Mouse (Mus musculus): Measurements from ENCODE around the gene Klhdc10. TPM values are rescaled to one million over a fixed set of nuclear protein-coding genes. Genes with fewer than 3 reads are reported as not detected.

Klhdc10 gene
- polyA plus RNA-seq, 1 experiment from 2014 or later: 27.4 TPM

DNA sequence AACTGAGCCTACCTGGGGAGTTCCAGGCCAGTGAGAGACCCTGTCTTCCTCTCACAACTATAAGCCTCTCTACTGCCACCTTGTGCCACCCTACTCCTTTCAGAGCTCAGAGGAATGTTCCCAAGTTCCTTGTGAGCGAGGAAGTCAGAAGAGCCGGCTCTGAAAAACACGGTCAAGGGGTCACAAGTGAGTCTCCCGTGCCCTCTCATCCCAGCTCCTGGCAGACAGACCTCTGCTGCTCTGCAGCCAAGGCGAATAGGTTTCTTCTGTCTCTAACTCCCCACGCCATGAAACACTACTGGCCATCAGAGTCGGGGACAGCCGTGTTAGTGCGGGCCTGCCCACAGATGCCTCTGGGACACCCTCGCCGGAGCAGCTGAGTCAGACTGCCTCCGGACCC lies 67.0 kb downstream of the Klhdc10 start:
- ATAC-seq (ENCODE audit: low FRiP score) (no peak), DNase-seq (ENCODE audit: low spot score) (peak; percentile 51)
- Histone ChIP-seq H3K4me2 (replicated peaks; ENCODE audit: low read depth, low read length) (no peak overlapping the region), H3K36me3 (ENCODE audit: control insufficient read depth, insufficient read depth, low read length) (no peaks in the 10 kb centered on the region), H3K4me3 (ENCODE audit: low read depth, low read length) (no peak overlapping the region), H3K9ac (ENCODE audit: low read depth, low read length) (no peak overlapping the region), H3K27ac (ENCODE audit: low read depth, low read length) (no peak overlapping the region), H3K4me1 (replicated peaks; ENCODE audit: control insufficient read depth, insufficient read depth, low read length) (no peaks in the 10 kb centered on the region), H3K27me3 (ENCODE audit: control insufficient read depth, insufficient read depth, low read length) (no peaks in the 10 kb centered on the region), H3K9me3 (ENCODE audit: control insufficient read depth, low read length) (no peaks in the 10 kb centered on the region)
- 54% methylated on average over 12 of the region's 12 CpGs for WGBS

DNA sequence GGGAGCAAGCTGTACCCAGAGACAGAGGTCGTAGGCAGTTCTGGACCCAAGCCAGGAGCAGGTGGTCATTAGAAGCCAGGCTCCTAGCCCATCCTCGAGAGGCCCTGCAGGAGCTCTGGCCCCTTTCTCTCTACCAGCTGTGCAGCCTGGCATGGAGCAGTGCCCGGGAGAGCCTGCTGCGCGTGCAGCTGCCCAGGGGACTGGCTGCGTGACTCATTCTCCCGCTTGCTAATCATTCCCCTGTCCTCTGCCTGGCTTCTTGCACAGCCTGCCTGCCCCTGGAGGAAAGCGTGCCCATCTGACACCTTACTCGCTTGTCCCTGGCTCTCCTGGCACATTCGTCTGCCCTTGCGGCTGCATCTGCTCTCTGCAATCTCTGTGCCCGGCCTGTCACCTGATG lies 67.7 kb downstream of the Klhdc10 start:
- no peaks in the 10 kb centered on the region for H3K36me3 ChIP-seq (ENCODE audit: control insufficient read depth, insufficient read depth, low read length)
- H3K9me3 ChIP-seq (ENCODE audit: control insufficient read depth, low read length): no peaks in the 10 kb centered on the region
- DNase-seq (ENCODE audit: low spot score) (no peak), ATAC-seq (ENCODE audit: low FRiP score) (no peak)
- no peak overlapping the region for H3K4me3 ChIP-seq (ENCODE audit: low read depth, low read length)
- H3K27me3 ChIP-seq (ENCODE audit: control insufficient read depth, insufficient read depth, low read length): no peaks in the 10 kb centered on the region
- H3K9ac ChIP-seq (ENCODE audit: low read depth, low read length): no peak overlapping the region
- 83% methylated on average over 12 of the region's 12 CpGs for WGBS
- H3K4me2 ChIP-seq (replicated peaks; ENCODE audit: low read depth, low read length): no peak overlapping the region
- H3K4me1 ChIP-seq (replicated peaks; ENCODE audit: control insufficient read depth, insufficient read depth, low read length): no peaks in the 10 kb centered on the region
- H3K27ac ChIP-seq (ENCODE audit: low read depth, low read length): no peak overlapping the region

DNA sequence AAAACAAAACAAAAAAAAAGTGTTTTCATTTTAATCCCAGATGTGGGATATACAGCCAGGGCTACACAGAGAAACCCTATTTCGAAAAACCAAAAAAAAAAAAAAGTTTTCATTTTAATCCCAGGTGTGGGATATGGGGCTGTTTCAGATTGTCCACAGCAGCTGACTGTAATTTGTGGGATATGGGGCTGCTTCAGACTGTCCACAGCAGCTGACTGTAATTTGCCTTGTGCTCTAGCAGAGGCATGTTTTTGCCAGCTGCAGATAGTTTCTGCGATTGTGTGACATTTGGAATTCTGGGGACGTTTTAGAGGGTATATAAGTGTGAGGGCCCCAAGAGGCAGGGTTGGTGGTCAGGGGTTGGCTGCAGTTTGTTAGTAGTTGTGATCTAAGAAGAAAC lies 70.0 kb downstream of the Klhdc10 start:
- DNase-seq (ENCODE audit: low spot score) (no peak), ATAC-seq (ENCODE audit: low FRiP score) (no peak)
- Histone ChIP-seq H3K9me3 (ENCODE audit: control insufficient read depth, low read length) (no peaks in the 10 kb centered on the region), H3K4me3 (ENCODE audit: low read depth, low read length) (no peak overlapping the region), H3K36me3 (ENCODE audit: control insufficient read depth, insufficient read depth, low read length) (no peaks in the 10 kb centered on the region), H3K4me1 (replicated peaks; ENCODE audit: control insufficient read depth, insufficient read depth, low read length) (no peaks in the 10 kb centered on the region), H3K27me3 (ENCODE audit: control insufficient read depth, insufficient read depth, low read length) (no peaks in the 10 kb centered on the region), H3K4me2 (replicated peaks; ENCODE audit: low read depth, low read length) (no peak overlapping the region), H3K27ac (ENCODE audit: low read depth, low read length) (no peak overlapping the region), H3K9ac (ENCODE audit: low read depth, low read length) (no peak overlapping the region)
- 72% methylated on average over 3 of the region's 3 CpGs for WGBS

DNA sequence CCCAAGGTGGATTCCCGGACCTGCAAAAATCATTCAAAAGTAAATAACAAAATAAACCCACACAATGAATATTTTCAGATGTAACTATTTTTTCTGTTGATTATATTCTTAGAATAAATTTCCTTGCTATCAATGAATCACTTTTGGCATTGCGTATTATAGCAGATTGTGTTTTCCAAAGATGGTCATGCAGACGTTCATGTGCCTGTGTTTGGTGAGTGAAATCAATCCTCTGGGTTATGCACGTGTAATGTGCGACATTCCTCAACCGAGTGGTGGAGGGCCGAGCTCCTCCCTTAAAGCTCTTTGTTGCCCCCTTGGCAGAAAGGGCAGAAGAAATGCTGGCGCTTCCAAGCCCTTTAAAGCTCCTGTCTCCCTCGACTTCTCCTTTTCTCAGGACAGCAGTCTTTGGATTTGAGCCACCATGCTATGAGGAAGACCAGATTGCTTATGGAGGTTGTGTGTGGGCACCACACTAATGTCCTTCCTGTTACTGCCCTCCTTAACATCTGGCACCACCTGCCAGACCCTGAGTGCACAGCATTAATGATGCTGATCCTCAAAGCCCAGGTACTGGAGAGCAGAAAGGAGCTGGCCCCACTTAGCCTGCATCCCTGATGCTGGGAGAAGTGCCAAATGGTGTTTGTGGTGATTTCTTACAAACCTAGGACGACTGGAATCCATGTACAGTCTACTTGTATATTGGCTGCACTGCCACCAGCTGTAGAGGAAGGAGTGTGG lies 74.5 kb downstream of the Klhdc10 start:
- Histone ChIP-seq H3K4me1 (replicated peaks; ENCODE audit: control insufficient read depth, insufficient read depth, low read length) (no peaks in the 10 kb centered on the region), H3K27ac (ENCODE audit: low read depth, low read length) (no peak overlapping the region), H3K27me3 (ENCODE audit: control insufficient read depth, insufficient read depth, low read length) (no peaks in the 10 kb centered on the region), H3K4me3 (ENCODE audit: low read depth, low read length) (no peak overlapping the region), H3K9me3 (ENCODE audit: control insufficient read depth, low read length) (no peaks in the 10 kb centered on the region), H3K36me3 (ENCODE audit: control insufficient read depth, insufficient read depth, low read length) (no peaks in the 10 kb centered on the region), H3K4me2 (replicated peaks; ENCODE audit: low read depth, low read length) (no peak overlapping the region), H3K9ac (ENCODE audit: low read depth, low read length) (no peak overlapping the region)
- ATAC-seq (ENCODE audit: low FRiP score): no peak
- DNase-seq (ENCODE audit: low spot score): no peak
- WGBS: 78% methylated on average over 10 of the region's 10 CpGs

DNA sequence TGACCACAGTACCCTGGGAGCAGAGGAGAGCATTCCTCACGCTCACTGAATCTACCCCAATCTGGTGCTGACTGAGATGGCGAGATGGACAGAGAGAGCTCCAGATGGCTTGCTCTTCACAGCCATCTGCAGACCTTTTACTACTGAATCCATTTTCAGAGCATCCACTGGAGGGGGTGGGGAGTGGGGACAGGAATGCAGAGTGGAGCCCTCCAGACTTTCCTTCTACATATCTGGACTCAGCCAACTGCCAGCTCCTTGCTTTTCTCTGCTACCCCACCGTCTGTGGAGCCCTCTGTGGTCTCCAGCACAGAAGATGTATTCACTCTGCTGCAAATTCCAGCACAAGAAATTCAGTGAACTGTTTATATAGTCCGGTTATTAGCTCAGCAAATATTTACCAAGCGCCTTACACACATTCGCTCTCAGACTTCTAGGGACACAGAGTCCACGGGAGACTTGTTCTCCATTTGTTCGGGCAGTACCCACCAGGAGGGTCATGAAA lies 75.6 kb downstream of the Klhdc10 start:
- Histone ChIP-seq H3K4me3 (ENCODE audit: low read depth, low read length) (no peak overlapping the region), H3K4me2 (replicated peaks; ENCODE audit: low read depth, low read length) (no peak overlapping the region), H3K36me3 (ENCODE audit: control insufficient read depth, insufficient read depth, low read length) (no peaks in the 10 kb centered on the region), H3K4me1 (replicated peaks; ENCODE audit: control insufficient read depth, insufficient read depth, low read length) (no peaks in the 10 kb centered on the region), H3K27me3 (ENCODE audit: control insufficient read depth, insufficient read depth, low read length) (no peaks in the 10 kb centered on the region), H3K27ac (ENCODE audit: low read depth, low read length) (no peak overlapping the region), H3K9ac (ENCODE audit: low read depth, low read length) (no peak overlapping the region), H3K9me3 (ENCODE audit: control insufficient read depth, low read length) (no peaks in the 10 kb centered on the region)
- 81% methylated on average over 8 of the region's 8 CpGs for WGBS
- DNase-seq (ENCODE audit: low spot score) (no peak), ATAC-seq (ENCODE audit: low FRiP score) (no peak)

DNA sequence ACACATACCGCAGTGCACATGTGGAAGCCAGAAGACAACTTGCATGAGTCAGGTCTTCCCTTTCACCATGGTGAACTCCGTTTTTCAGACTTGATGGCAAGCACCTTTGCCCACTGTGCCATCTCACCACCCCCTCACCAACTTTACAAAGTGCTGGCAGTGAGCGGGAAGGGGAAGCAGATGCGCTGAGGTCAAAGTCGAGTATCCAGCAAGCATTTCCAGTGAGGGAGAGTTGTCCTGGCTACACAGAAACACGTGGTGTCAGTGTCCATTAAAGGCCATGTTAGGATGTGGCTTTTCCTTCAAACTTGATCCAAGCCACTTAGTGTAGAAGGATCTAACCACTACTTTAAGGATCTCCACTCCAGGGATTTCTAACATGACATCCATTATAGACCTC lies 76.1 kb downstream of the Klhdc10 start:
- no peak overlapping the region for H3K4me3 ChIP-seq (ENCODE audit: low read depth, low read length)
- WGBS: 89% methylated on average over 6 of the region's 6 CpGs
- no peaks in the 10 kb centered on the region for H3K36me3 ChIP-seq (ENCODE audit: control insufficient read depth, insufficient read depth, low read length)
- no peak overlapping the region for H3K4me2 ChIP-seq (replicated peaks; ENCODE audit: low read depth, low read length)
- DNase-seq (ENCODE audit: low spot score) (no peak), ATAC-seq (ENCODE audit: low FRiP score) (no peak)
- H3K27me3 ChIP-seq (ENCODE audit: control insufficient read depth, insufficient read depth, low read length): no peaks in the 10 kb centered on the region
- H3K4me1 ChIP-seq (replicated peaks; ENCODE audit: control insufficient read depth, insufficient read depth, low read length): no peaks in the 10 kb centered on the region
- no peak overlapping the region for H3K9ac ChIP-seq (ENCODE audit: low read depth, low read length)
- no peaks in the 10 kb centered on the region for H3K9me3 ChIP-seq (ENCODE audit: control insufficient read depth, low read length)
- no peak overlapping the region for H3K27ac ChIP-seq (ENCODE audit: low read depth, low read length)

DNA sequence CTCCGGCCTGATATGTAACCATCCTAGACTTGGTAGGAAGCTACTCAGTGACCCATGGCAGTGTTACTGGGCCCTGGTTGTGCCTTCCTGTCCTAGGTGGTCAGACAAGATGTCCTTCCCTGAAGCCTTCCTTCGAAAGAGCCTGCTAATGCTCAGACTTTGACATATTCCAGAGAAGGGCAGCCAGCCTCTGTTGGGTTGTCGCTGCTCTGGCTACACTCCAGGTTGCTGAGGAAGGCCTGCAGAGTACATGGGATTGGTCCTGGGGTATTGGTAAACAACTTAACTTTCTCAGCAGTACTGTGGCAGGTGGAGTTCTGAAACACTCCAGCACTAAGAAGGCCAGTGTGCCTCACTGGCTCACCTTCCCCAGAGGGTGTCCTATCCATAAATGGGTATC lies 77.8 kb downstream of the Klhdc10 start:
- no peaks in the 10 kb centered on the region for H3K27me3 ChIP-seq (ENCODE audit: control insufficient read depth, insufficient read depth, low read length)
- no peak overlapping the region for H3K4me2 ChIP-seq (replicated peaks; ENCODE audit: low read depth, low read length)
- no peak overlapping the region for H3K9ac ChIP-seq (ENCODE audit: low read depth, low read length)
- H3K4me3 ChIP-seq (ENCODE audit: low read depth, low read length): no peak overlapping the region
- no peak overlapping the region for H3K27ac ChIP-seq (ENCODE audit: low read depth, low read length)
- H3K36me3 ChIP-seq (ENCODE audit: control insufficient read depth, insufficient read depth, low read length): 0 out of 2 replicates have a peak, but pooled peaks cover 2% of the 10 kb centered on the region
- ATAC-seq (ENCODE audit: low FRiP score) (no peak), DNase-seq (ENCODE audit: low spot score) (no peak)
- H3K9me3 ChIP-seq (ENCODE audit: control insufficient read depth, low read length): no peaks in the 10 kb centered on the region
- WGBS: 98% methylated on average over 3 of the region's 3 CpGs
- H3K4me1 ChIP-seq (replicated peaks; ENCODE audit: control insufficient read depth, insufficient read depth, low read length): no peaks in the 10 kb centered on the region

DNA sequence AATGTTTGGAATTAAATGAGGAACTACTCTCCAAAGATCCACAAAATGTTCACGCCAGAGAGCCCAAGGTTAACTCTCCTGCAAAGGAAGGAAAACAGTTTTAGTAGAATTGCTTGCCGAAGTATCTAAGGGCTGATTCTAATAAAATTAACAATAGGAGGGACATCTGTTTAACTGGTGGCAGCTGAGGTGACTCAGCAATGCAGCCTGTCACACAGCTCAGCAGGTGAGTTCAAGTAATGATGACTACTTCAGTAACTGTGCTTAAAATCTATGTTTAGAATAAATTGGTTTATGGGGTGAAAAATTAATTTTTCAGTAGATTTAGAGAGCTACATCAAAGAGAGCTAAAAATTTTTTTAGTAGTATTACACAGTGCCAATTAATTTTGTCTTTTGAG lies 81.2 kb downstream of the Klhdc10 start:
- H3K9me3 ChIP-seq (ENCODE audit: control insufficient read depth, low read length): no peaks in the 10 kb centered on the region
- ATAC-seq (ENCODE audit: low FRiP score) (no peak), DNase-seq (ENCODE audit: low spot score) (no peak)
- H3K27ac ChIP-seq (ENCODE audit: low read depth, low read length): no peak overlapping the region
- H3K27me3 ChIP-seq (ENCODE audit: control insufficient read depth, insufficient read depth, low read length): no peaks in the 10 kb centered on the region
- no peak overlapping the region for H3K9ac ChIP-seq (ENCODE audit: low read depth, low read length)
- no peak overlapping the region for H3K4me2 ChIP-seq (replicated peaks; ENCODE audit: low read depth, low read length)
- H3K4me1 ChIP-seq (replicated peaks; ENCODE audit: control insufficient read depth, insufficient read depth, low read length): no peaks in the 10 kb centered on the region
- no peak overlapping the region for H3K4me3 ChIP-seq (ENCODE audit: low read depth, low read length)
- H3K36me3 ChIP-seq (ENCODE audit: control insufficient read depth, insufficient read depth, low read length): peaks cover 10% of the 10 kb centered on the region; the same call in 1 of the 2 replicates
- 86% methylated on average over 2 of the region's 2 CpGs for WGBS

DNA sequence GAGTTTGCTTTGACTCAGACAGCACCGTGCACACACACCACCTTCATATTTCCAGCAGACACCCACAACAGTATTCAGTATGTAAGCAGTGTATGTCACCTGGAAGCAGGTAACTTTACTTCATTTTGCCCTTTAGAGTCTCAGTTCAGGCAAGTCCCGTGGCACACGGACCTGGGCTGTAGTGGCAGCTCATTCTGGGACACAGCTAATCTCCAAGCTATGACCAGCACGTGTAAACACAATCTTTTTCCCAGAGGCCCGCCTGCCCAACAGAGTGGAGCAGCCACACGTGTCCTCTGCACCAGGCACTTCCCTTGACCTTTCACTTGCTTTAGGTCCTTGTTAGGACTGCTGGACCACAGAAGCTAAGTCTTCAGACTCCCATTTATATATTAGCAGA lies 84.8 kb downstream of the Klhdc10 start:
- H3K36me3 ChIP-seq (ENCODE audit: control insufficient read depth, insufficient read depth, low read length): peaks cover 10% of the 10 kb centered on the region; the same call in 1 of the 2 replicates
- no peaks in the 10 kb centered on the region for H3K27me3 ChIP-seq (ENCODE audit: control insufficient read depth, insufficient read depth, low read length)
- DNase-seq (ENCODE audit: low spot score) (no peak), ATAC-seq (ENCODE audit: low FRiP score) (no peak)
- H3K4me2 ChIP-seq (replicated peaks; ENCODE audit: low read depth, low read length): no peak overlapping the region
- H3K27ac ChIP-seq (ENCODE audit: low read depth, low read length): no peak overlapping the region
- 92% methylated on average over 6 of the region's 6 CpGs for WGBS
- H3K9ac ChIP-seq (ENCODE audit: low read depth, low read length): no peak overlapping the region
- no peak overlapping the region for H3K4me3 ChIP-seq (ENCODE audit: low read depth, low read length)
- H3K9me3 ChIP-seq (ENCODE audit: control insufficient read depth, low read length): no peaks in the 10 kb centered on the region
- H3K4me1 ChIP-seq (replicated peaks; ENCODE audit: control insufficient read depth, insufficient read depth, low read length): no peaks in the 10 kb centered on the region
